Comparison of ENCODE assay signal across 8 mouse cellular contexts in genomic region chr11:5100283-5100682, GRCm38 (mm10). TPM values are rescaled to one million over a fixed set of nuclear protein-coding genes. Genes with fewer than 3 reads are reported as not detected.
DNase-seq lines count a peak whose midpoint lies in the region; ATAC-seq and TF ChIP-seq lines count a peak whose summit lies in the region.

No protein-coding gene starts in this region.

- DNase-seq in cerebellum, postnatal 10 days: peak; percentile 28 to 46
- no peak for DNase-seq in cerebellum, adult 11 months
- no peak for DNase-seq in forebrain, embryonic 11.5 days (ENCODE audit: low spot score)
- no peak for DNase-seq in liver, embryonic 13.5 days
- no peak for DNase-seq in left cerebral cortex, adult 18-20 months (ENCODE audit: low spot score in 2 of 2)
- no peak for DNase-seq in adrenal gland, postnatal 36 days
- no peak for DNase-seq in left cerebral cortex, postnatal 14 days (ENCODE audit: low spot score in 2 of 2)

- H3K79me2 ChIP-seq in C2C12 (ENCODE audit: control insufficient read depth, insufficient read depth): peaks cover 56% of the 10 kb centered on the region

- TF ChIP-seq CTCF in C2C12 (IDR thresholded peaks at IDR 0.05; ENCODE audit: control insufficient read depth, insufficient read depth, insufficient read length): no peak

- no peaks in the 10 kb centered on the region for H3K27me3 ChIP-seq in C2C12 (ENCODE audit: control insufficient read depth, insufficient read depth, insufficient read length)
- no peaks in the 10 kb centered on the region for H3K27me3 ChIP-seq in forebrain, embryonic 11.5 days (ENCODE audit: control insufficient read depth, insufficient read depth, low read length)
- H3K27me3 ChIP-seq in liver, embryonic 13.5 days: no peaks in the 10 kb centered on the region

- peak overlapping the region; percentile 90; the same call in 1 of the 2 replicates for H3K27ac ChIP-seq in forebrain, embryonic 11.5 days (ENCODE audit: low read depth, low read length)
- H3K27ac ChIP-seq in liver, embryonic 13.5 days: peak overlapping the region; percentile 92

- peaks cover 37% of the 10 kb centered on the region for H3K79me3 ChIP-seq in C2C12 (ENCODE audit: low read depth)

- peaks cover 33% of the 10 kb centered on the region for H3K36me3 ChIP-seq in C2C12 (ENCODE audit: control insufficient read depth, insufficient read depth)
- no peaks in the 10 kb centered on the region for H3K36me3 ChIP-seq in forebrain, embryonic 11.5 days (ENCODE audit: control insufficient read depth, insufficient read depth, low read length)
- peaks cover 34% of the 10 kb centered on the region for H3K36me3 ChIP-seq in liver, embryonic 13.5 days

- H3K4me2 ChIP-seq in forebrain, embryonic 11.5 days (ENCODE audit: low read depth, low read length, severe bottlenecking): peak overlapping the region; percentile 87
- peak overlapping the region; percentile 78 for H3K4me2 ChIP-seq in liver, embryonic 13.5 days

- peak overlapping the region; percentile 38 for H3ac ChIP-seq in C2C12 (ENCODE audit: control insufficient read depth, insufficient read length, low read depth)

- no peak for ATAC-seq in forebrain, embryonic 11.5 days (replicated peaks; ENCODE audit: low FRiP score)
- ATAC-seq in liver, embryonic 13.5 days (ENCODE audit: low read depth): no peak

- intact Hi-C loops in left cerebral cortex, postnatal 14 days (cut with DNase I): no loop called here

- H3K4me1 ChIP-seq in forebrain, embryonic 11.5 days (replicated peaks; ENCODE audit: control insufficient read depth, insufficient read depth, low read length): peaks cover 3% of the 10 kb centered on the region; the same call in 1 of the 2 replicates
- peaks cover 58% of the 10 kb centered on the region for H3K4me1 ChIP-seq in liver, embryonic 13.5 days (replicated peaks)

- peak overlapping the region; percentile 99 for H3K9ac ChIP-seq in forebrain, embryonic 11.5 days (ENCODE audit: low read length)
- peak overlapping the region; percentile 98 for H3K9ac ChIP-seq in liver, embryonic 13.5 days

- H3K4me3 ChIP-seq in C2C12 (ENCODE audit: insufficient read depth, poor library complexity, severe bottlenecking): peak overlapping the region; percentile 100
- H3K4me3 ChIP-seq in forebrain, embryonic 11.5 days (ENCODE audit: low read depth, low read length): peak overlapping the region; percentile 100
- peak overlapping the region; percentile 86 for H3K4me3 ChIP-seq in liver, embryonic 13.5 days (replicated peaks)

- H3K9me3 ChIP-seq in forebrain, embryonic 11.5 days (ENCODE audit: control insufficient read depth, low read length): no peaks in the 10 kb centered on the region
- H3K9me3 ChIP-seq in liver, embryonic 13.5 days (replicated peaks): no peaks in the 10 kb centered on the region

- WGBS in forebrain, embryonic 11.5 days: 4% methylated on average over 7 of the region's 7 CpGs
- WGBS in liver, embryonic 13.5 days (ENCODE audit: insufficient replicate concordance): 3% methylated on average over 7 of the region's 7 CpGs

TF ChIP-seq in C2C12, 6 proteins besides CTCF, POLR2A, EP300 and RAD21:
- TF ChIP-seq MYOD1 (IDR thresholded peaks at IDR 0.05; ENCODE audit: control insufficient read depth, insufficient read length, low read depth) (no peak), MYOG (IDR thresholded peaks at IDR 0.05; ENCODE audit: control insufficient read depth, extremely low read depth, insufficient read length) (no peak), MAX (IDR thresholded peaks at IDR 0.05) (no peak), FOSL1 (IDR thresholded peaks at IDR 0.05; ENCODE audit: insufficient read depth, low read length, poor library complexity, severe bottlenecking) (no peak), CEBPB (IDR thresholded peaks at IDR 0.05; ENCODE audit: low read depth) (no peak), USF1 (IDR thresholded peaks at IDR 0.05; ENCODE audit: low read depth) (no peak)

RNA-seq across cellular contexts. Expression of gene Ewsr1, which starts 1.2 kb away (rescaled TPM):
- polyA plus RNA-seq in C2C12 (2012; fragmentation: generic; extraction: Trizol): 178 TPM
- polyA plus RNA-seq in forebrain, embryonic 11.5 days (2014; fragmentation: Nextera tagmentation; extraction: Ambion mirVana): 509 and 539 TPM in 2 replicates
- 312 and 331 TPM in 2 replicates for polyA plus RNA-seq in liver, embryonic 13.5 days (2015; fragmentation: Nextera tagmentation; extraction: Ambion mirVana)
- 100 to 1,000 TPM; 265 to 298 TPM for total RNA-seq in left cerebral cortex, adult 18-20 months (2021)
- 100 to 1,000 TPM; 219 to 230 TPM for total RNA-seq in adrenal gland, postnatal 36 days (2021)
- total RNA-seq in left cerebral cortex, postnatal 14 days (2021): 100 to 1,000 TPM; 288 to 295 TPM

RNA-seq across cellular contexts. Expression of gene Rhbdd3, which starts 1.6 kb away (rescaled TPM):
- polyA plus RNA-seq in C2C12 (2012; fragmentation: generic; extraction: Trizol): 12.0 TPM
- polyA plus RNA-seq in forebrain, embryonic 11.5 days (2014; fragmentation: Nextera tagmentation; extraction: Ambion mirVana): 26.5 and 34.4 TPM in 2 replicates
- 11.8 and 14.3 TPM in 2 replicates for polyA plus RNA-seq in liver, embryonic 13.5 days (2015; fragmentation: Nextera tagmentation; extraction: Ambion mirVana)
- 10 to 100 TPM; 22.9 to 23.3 TPM for total RNA-seq in left cerebral cortex, adult 18-20 months (2021)
- 10 to 100 TPM; 17.3 to 27.7 TPM for total RNA-seq in adrenal gland, postnatal 36 days (2021)
- total RNA-seq in left cerebral cortex, postnatal 14 days (2021): 10 to 100 TPM; 21.7 to 24.6 TPM

RNA-seq across cellular contexts. Expression of gene Gas2l1, which starts 35.2 kb away (rescaled TPM):
- 104 TPM for polyA plus RNA-seq in C2C12 (2012; fragmentation: generic; extraction: Trizol)
- polyA plus RNA-seq in forebrain, embryonic 11.5 days (2014; fragmentation: Nextera tagmentation; extraction: Ambion mirVana): 36.3 and 39.7 TPM in 2 replicates
- polyA plus RNA-seq in liver, embryonic 13.5 days (2015; fragmentation: Nextera tagmentation; extraction: Ambion mirVana): 14.3 and 15.1 TPM in 2 replicates
- total RNA-seq in left cerebral cortex, adult 18-20 months (2021): 10 to 100 TPM; 83.7 to 92.5 TPM
- 10 to 100 TPM; 41.4 to 50.8 TPM for total RNA-seq in adrenal gland, postnatal 36 days (2021)
- 10 to 100 TPM; 60.9 to 70.2 TPM for total RNA-seq in left cerebral cortex, postnatal 14 days (2021)

RNA-seq across cellular contexts. Expression of gene Rasl10a, which starts 42.4 kb away (rescaled TPM):
- 1.0 TPM for polyA plus RNA-seq in C2C12 (2012; fragmentation: generic; extraction: Trizol)
- 0.23 and 0.99 TPM in 2 replicates for polyA plus RNA-seq in forebrain, embryonic 11.5 days (2014; fragmentation: Nextera tagmentation; extraction: Ambion mirVana)
- 0.42 and 0.50 TPM in 2 replicates for polyA plus RNA-seq in liver, embryonic 13.5 days (2015; fragmentation: Nextera tagmentation; extraction: Ambion mirVana)
- total RNA-seq in left cerebral cortex, adult 18-20 months (2021): 10 to 100 TPM; 78.2 to 86.3 TPM
- total RNA-seq in adrenal gland, postnatal 36 days (2021): under 1 TPM in 1 of 2 experiments, not detected in 1; 0.56 TPM
- total RNA-seq in left cerebral cortex, postnatal 14 days (2021): 10 to 100 TPM; 61.7 to 63.2 TPM

RNA-seq across cellular contexts. Expression of gene Emid1, which starts 51.8 kb away (rescaled TPM):
- polyA plus RNA-seq in C2C12 (2012; fragmentation: generic; extraction: Trizol): 0.02 TPM
- 22.2 TPM in 2 replicates for polyA plus RNA-seq in forebrain, embryonic 11.5 days (2014; fragmentation: Nextera tagmentation; extraction: Ambion mirVana)
- polyA plus RNA-seq in liver, embryonic 13.5 days (2015; fragmentation: Nextera tagmentation; extraction: Ambion mirVana): 4.3 and 4.5 TPM in 2 replicates
- total RNA-seq in left cerebral cortex, adult 18-20 months (2021): 1 to 10 TPM; 3.6 to 5.3 TPM
- total RNA-seq in adrenal gland, postnatal 36 days (2021): 1 to 10 TPM; 7.8 to 9.0 TPM
- total RNA-seq in left cerebral cortex, postnatal 14 days (2021): 10 to 100 TPM; 27.6 to 32.5 TPM

Comparison
In these comparisons a context has a peak if more than half of its experiments do, and no peak if none do; other contexts are left out.
1. DNase-seq: peak in cerebellum, postnatal 10 days (2 of 2); none in cerebellum, adult 11 months (single experiment), forebrain, embryonic 11.5 days (single experiment), liver, embryonic 13.5 days (single experiment), left cerebral cortex, adult 18-20 months (0 of 2), adrenal gland, postnatal 36 days (0 of 2) and left cerebral cortex, postnatal 14 days (0 of 2).
2. Peak in every context shown above with its lines, with median percentiles within 50 percentile points of each other: H3K4me3 ChIP-seq.